Mouse (Mus musculus) thymus, postnatal 4 days (tissue): ENCODE measurements around the gene Gm10778.

Experiments used
- DNase-seq: peaks from one replicate; pipeline ENCODE4 v3.0.0; 2021

Gm10778 gene

DNA sequence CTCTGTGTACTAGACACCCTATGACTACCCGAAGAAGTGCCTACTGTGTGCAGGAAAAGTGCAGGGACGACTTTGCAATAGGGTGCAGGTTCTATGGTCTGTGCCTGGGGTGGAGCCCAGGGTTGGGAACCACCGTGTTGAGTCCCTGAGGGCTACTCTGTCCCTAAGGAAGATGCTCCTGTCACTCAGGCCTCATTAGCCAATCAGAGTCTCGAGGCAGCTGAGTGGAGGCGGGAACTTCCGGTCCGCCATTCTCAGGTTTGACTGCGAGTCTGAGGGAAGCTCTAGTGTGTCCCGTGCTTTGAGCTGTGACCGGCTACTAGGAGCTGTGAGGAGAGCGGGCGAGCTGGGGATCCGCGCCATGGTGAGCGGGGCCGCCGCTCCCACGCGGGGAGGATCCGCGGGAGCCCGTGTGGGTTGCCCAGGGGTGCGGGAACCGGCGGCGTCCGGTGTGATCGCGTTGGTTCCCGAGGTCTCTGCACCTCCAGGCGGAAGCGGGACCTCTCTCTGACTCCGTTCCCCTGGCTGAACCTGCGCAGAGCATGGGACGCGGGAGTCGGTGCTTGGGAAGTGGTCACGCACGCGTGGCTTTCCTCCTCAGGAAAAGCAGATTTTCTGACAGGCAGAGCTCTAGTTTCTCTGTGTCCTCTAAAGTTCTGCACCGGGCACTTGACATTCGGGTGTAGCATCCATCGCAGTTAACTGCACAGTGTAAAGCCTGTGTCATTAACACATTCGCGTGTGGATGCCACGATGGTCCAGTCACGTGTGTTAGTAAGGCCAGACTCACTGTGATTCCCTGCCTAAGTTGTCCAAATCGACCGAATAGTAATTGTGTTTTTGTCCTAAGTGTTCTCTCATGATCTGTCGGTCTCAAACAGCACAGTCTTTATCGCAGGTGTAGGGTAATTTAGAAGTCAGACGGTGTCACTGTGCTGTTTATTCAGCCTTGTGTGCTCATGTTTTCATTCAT lies at the start of gene Gm10778:
Gene Gm10778 (plus strand): TSS at position 257 of the 973 bp plus-strand sequence.
- DNase-seq: peak; percentile 87

DNA sequence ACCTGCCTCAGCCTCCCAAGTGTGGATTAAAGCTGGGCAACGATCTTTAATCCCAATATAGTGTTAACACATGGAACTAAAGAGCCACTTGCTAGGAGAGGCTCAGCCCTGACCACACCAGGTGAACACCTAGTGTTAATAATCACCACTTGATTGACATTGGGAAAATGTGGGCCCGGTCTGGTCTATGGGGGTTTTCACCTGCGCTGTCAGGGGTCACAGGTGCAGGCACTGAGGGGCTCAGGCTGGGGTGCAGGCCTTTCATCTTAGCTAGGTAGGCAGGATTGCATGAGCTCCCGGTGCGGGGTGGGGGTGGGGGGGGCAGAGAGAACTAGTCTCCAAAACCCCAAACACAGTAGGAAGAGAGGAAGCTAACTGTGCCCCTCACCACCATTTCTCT lies 49.2 kb upstream of the Gm10778 start:
- DNase-seq: no peak

DNA sequence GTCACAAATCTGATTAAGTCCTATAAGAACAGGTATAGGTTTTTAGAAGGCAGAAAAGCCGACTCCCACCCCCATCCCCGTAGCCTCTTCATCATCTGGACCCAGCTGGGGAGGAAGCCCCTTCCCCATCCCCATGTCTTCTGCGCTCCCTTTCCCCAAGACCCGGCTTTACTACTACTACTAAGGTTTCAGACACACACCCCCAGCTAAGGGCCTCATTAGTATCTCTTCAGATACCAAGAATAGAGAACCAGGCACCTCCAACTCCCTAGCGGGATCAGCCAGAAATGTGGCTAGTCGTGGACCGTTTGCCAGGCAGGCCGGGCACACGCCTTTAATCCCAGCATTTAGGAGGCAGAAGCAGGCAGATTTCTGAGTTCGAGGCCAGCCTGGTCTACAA lies 48.8 kb upstream of the Gm10778 start:
- DNase-seq: no peak

DNA sequence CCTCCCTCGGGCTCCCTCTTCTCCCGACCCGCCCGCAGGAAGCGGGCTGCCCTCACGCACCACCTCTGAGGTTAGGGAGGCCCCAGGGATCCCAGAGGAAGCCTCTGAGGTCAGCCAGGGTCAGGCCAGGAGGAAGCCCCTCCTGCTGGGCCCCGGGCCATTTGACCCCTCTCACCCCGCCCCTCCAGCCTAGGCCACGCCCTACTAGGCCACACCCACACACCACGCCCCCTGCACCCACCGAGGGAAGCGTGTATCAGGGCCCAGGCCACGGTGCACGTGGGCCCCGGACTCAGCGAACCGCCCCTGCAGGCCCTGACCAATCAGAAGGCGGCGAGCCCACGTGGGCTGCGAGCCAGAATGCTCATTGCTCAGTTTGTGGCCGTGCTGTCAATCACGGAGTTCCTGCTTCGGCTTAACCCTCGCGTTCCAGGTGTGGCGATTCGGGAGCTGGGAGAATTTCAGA lies 48.1 kb upstream of the Gm10778 start, which contains the start of gene Tle6:
Gene Tle6 (minus strand): TSS at position 336 of the 466 bp plus-strand sequence.
- DNase-seq: peak; percentile 96

DNA sequence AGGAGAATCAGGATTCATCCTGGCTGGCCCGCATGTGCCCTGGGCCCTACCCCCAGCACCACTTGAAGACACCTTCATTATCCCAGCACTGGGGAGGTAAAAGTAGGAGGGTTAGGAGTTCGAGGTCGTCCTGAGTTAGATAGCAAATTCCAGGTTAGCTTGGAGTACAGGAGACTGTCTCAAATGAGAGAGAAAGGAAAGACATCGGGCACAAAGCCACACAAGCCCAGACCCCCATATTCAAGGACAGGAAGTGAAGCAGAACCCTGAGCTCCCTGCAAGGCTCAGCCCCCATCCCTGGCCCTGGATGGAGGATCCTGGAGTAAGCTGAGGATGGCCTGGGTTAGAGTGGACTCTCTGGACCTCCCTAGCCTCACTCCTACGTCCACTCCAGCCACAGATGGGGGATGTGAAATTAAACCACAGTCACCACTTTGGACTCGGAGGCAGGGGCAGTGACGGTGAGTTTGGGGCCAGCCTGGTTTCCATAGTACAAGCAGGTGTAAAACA lies 47.4 kb upstream of the Gm10778 start:
- no peak for DNase-seq

DNA sequence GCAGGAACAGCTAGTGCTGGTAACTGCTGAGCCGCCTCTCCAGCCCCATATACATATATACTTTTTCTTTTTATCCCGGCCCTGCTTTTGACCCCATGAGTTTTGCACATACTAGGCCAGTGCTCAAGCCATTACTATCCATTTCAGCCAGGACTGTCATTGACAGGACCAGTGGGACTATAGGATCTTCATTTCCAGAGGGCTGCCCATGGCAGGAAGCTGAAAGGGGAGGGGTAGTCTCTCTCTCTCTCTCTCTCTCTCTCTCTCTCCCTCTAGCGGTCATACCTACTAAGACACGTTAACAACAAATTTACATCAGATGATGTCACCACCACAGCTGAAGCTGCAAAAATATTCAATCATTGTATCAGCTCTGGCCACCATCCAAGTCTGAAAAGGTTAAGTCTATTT lies 46.1 kb upstream of the Gm10778 start:
- DNase-seq: peak; percentile 51

DNA sequence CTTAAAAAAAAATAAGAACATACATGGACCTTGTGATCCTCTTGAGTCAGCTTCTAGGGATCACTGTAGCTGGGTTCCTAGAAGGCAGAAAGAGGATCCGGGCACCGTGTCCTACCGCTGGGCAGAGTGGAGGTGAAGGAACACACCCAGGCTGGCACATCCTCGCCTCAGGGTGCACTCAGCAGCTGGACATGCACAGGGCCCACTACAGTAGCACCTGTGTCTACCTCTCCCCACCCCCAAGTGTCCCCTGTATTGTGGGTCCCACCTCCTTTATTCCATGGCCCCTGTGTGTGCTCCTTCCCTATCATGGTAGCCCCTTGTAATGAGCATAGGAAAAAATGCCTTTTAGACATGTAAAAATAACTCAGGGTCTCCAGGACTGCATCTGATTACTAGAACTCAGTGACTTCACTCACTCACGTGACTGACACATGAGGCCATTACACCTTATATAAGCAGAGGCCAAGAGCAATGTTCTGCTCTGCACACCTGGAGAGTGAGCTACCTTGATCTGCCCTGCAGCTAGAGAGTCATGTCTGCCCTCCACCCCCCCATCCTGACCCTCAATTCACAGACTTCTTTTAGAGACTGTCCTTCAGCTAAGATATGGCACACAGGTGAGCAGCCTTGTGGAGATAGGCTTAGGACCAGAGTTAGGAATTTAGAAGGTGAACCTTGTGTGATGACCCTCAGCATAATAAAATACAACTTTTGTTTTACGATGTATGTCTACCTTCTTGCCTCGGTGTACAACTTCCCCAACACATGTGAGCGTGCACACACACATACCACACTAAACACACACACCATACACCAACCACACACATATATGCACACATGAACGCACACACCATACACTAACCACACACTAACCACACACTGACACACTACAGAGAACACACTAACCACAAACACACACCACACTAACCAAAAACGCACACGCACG lies 44.6 kb upstream of the Gm10778 start:
- DNase-seq: no peak

DNA sequence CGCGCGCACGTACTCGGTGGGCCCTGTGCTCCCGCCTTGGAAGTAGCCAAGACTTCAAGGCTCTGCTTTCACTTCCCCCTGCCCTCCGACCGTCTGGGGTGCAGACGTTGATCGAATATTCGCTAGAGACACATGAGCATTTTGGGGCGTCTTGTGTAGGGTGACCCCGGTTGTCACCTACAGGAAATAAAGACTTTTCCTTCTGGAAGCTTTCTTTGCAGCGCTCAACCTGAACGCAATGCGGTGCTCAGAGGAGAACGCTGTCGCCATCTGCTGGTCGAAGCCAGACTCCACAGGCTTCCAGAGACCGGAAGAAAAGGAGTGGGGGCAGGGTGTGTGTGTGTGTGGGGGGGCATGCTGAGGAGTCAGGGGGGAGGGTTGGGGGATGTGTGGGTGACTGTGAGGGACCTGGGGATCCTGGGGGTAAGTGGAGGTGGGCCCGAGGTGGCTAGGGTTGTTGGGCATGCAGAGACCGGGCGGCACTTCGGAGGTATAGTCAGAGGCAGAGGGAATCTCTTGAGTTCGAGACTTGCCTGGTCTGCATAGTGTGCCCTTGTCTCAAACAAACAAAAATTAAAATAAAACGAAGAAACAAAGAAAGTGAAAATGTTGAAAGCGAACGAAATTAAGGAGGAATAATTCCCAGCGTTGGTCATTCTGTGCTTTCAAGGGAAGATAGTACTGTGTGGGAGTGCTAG lies 43.7 kb upstream of the Gm10778 start:
- DNase-seq: peak; percentile 94

DNA sequence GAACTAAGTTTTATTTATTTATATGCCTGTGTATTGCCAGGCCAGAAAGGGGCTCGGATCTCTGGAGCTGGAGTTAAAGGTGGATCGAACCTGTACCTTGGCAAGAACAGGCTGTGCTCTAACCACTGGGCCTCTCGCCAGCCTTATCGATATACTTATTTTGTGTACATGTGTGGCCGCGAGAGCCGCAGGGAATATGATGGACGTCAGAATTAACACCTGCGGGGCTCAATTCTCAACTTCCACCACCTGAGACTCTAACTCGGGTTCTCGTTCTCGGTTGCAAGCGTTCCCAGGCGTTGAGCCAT lies 43.2 kb upstream of the Gm10778 start:
- DNase-seq: no peak

DNA sequence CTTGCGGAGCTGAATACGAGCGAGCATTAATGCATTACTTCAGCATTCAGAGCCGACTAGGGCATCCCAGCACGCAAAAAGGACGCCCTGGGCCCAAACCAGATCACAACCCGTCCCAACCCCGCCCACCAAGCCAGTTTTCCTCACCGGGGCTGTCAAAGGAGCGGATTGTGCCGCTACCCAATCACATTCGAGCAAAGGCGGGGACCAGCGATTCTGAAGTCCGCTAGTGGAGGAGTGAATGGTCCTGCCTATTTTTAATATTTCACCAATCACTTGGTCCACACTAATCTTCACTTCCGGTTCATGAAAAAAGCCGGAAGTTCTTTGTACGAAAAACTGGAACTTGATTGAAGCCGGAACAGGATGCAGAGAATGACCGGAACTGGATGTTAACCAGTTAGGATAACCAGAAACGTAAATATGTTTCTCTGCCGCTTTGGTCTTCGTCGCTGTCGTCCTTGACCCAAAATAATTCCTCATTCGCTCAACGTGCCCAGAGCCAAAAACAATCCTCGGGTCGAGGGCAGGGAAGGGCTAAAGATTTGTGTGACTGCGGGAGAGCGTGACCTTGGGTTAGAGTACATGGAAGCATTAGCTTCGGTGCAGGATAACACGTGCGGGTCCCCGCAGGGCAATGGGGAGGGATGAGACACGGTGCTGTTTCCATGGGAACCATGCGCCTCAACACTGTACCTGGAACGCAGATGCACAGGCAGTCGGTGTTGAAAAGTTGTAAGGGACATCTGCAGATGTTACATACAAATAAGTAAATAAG lies 42.7 kb upstream of the Gm10778 start, which contains the start of gene BC025920:
Gene BC025920 (plus strand): TSS at position 297 of the 778 bp plus-strand sequence.
- DNase-seq: peak; percentile 81

DNA sequence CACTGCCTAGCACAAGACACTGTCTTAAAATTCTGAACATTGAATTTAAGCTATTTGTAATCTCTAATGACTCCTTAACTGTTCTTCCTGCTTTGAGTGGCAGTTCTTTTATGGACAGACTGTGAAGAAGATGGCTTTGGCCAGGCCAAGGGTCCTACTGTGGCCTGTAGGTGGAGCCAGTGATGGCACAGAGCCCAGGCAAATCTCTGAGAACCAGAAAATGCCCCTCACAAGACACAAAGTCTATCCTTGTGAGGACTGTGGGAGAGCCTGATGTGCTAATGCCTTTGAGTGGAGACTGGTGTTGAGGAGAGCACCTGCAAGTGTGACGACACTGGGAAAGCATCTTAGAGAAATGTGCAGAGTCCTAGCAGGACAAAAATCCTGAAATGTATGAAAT lies 40.6 kb upstream of the Gm10778 start:
- no peak for DNase-seq

DNA sequence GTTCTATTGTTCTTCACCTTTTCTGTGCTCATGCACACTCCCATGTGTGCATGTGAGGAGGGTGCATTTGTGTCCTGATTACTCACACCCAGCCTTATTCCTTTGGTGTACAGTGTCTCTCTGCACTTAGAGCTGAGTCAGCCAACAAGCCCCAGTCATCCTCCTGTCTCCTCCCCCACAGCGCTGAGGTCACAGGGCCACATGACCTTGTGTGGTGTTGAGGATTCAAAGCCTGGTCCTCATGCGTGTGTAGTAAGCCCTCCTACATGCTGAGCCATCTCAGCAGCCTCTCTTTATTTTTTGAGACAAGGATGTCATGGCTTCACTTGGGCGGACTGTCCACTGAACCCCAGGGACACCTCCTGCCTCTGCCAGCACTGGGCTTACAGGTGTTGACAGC lies 36.1 kb upstream of the Gm10778 start:
- no peak for DNase-seq

DNA sequence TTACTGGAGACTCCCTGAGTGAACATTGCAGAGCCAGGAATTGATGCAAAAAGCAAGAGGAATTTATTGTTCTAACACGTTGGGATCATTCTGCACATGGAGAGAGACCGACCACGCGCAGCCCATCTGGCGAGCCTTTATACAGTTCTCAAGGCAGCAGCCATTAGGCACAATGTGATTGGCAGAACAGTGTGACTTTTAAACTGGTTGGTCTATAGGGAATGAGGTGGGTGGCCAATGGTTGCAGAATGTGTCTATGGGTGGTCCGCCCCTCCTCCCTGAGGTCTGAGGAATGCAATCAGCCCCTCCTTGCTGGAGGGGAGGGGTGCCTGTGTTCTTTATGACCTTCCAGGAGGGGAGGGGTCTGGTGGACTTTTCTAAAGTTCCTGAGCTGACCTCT lies 33.4 kb upstream of the Gm10778 start:
- no peak for DNase-seq

DNA sequence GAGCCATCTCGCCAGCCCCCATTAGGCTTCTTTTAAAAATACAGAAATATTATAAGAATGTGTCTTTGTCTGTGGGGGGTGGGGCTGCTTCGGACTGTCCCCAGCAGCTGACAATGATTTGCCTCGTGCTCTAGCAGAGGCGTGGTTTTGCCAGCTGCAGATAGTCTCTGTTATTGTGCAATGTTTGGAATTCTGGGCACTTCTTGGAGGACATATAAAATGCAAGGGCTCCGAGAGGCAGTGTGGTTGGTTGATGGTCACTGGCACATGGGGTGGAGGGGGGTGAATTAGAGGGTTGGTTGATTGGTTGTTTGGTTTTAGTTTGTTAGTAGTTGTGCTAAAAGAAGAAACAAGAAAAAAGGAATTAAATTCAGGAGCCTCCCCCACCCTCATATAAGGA lies 28.9 kb upstream of the Gm10778 start:
- DNase-seq: no peak

DNA sequence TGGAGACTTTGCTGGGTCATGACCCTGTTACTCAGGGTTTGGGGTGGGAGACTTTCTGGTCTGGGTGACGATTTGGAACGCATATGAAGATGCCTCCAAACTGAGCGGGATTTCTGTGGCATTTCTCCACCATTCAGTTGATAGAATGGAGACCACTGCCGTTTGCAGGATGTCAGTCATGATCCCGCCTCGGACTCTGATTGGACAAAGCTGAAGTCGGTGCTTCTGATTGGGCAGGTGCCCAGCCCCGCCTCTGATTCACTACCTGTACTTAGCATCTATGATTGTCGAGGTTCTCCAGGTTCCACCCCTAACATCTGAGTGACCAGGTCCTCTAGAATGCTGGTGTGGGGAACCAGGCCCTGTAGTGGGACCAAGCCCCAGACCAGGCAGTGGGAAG lies 28.1 kb upstream of the Gm10778 start:
- no peak for DNase-seq

DNA sequence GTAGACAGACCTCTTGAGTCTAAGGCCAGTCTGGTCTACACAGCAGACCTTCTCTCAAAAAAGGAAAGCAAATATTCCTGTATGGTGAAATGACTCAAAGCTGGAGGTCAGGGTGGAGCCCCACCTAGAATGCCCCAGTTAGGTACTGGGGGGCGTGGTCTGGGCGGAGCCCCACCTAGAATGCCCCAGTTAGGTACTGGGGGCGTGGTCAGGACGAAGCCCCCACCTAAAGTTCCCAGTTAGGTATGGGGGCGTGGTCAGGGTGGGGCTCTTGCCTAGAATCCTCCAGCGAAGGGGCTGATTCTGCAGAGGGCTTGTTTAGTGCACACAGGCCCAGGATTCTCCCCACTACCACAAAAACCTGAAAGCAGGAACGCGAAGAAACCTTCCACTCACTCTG lies 25.4 kb upstream of the Gm10778 start:
- no peak for DNase-seq

DNA sequence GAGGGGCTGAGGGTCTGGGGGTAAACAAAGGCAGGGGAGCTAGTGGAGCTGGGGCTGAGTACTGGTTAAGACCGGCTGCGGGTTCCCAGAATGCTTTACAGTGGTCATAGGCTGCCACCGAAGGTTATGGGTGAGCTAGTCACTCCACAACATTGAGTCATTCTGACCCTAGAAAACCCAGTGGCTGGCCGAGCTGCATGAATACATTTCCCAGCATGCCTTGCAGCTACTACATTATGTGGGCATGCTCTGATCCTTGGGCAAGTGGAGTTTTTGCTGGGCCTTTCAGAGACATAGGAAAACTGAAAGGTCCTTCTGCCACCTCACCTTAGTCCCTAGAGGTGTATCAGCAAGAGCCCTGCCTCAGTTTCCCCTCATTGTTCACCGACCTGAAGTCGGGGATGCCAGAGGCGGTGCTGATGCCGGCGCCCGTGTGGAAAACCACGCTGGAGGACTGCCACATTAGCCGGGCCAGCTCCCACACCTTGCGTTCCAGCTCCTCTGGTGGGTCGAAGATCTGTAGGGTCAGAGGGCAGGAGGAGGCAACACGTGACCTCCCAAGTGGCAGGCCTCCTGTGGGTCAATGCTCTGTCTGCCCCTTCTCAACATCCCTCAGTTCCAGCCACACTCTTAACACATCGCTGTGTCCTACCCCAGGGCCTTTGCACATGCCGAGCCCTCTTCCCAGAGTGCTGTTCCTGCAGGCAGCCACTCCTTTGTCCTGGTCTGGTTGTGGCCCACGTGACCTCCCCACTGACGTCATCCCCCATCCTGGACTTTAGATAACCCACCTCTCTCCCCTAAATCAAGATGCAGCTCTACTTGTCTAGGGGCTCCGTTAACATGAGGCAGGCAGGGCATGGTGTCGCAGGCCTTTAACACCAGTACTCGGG lies 22.5 kb upstream of the Gm10778 start:
- peak; percentile 32 for DNase-seq

DNA sequence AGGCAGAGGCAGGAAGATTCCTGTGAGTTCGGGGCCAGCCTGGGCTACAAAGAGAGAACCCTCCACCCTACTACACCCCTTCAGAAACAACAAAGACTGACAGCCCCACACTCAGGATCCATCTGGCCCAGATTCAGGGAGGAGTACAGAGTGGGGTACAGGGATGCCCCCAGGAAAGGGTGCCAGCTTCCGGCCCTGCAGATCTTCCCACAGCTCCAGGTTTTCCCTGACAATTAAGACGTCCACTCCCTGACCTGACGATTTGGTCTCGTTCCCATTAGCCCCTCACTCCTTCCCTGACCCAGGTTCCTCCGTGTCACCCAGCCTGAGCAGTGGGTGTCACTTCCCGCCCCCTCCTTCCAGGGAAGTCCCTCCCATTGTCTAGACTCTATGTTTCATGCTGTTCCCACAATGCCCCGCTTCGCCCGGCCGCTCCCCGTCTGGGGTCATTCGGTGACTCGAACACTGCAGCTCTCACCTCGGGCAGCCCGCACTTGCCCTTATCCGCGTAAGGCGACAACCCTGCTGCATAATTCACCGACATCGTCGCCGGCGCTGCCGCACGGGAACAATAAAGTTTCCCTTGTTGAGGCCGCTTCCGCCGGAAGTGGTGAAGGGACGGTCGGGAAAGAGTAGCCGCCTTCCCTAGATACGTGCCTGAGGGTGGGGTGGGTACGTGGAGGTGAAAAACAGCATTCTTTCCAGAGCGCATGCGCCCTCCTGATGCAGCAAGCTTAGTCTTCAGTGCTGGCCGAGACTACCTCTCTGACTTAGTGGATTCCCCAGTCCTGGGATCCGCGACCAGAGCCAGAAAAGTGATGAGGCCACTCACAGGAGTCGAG lies 21.6 kb upstream of the Gm10778 start, which contains the start of gene Sirt6:
Gene Sirt6 (minus strand): TSS at position 804 of the 842 bp plus-strand sequence.
- DNase-seq: peak; percentile 93

DNA sequence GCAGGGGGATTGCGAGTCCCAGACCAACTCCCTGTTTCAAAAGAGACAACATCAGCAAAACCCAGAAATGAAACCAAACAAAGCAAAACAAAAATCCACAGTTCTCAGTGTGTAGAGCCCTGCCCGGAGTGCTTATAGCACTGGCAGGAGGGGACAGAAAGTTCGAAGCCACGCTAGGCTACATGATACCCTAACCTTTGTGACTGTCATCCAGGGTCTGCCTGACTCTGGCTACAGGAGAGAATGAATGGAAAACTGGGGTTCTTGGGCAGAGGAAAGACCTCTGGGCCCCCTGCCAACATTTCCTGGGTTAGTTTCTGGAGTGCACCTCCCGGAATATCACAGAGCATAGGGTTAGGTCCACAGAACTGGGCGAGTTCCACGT lies 21.0 kb upstream of the Gm10778 start:
- DNase-seq: no peak

DNA sequence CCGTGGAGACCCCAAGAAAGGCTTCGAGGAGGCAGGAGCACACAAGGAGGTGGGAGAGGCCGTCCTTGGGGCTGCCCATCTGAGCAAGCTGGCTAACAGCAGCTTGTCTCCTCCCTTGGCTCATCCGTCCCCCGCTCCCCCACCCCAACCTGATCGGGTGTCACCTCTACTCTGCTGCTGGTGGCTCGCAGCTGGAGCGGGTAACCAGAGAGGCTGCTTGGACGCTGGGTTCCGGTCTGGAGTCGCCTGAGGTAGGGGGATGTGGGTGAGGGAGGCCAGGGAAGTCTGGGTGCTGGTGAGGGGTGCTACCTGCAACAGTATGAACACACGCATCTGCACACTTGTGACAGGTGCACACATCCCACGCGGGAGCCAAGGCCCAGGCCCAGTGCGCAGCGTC lies 20.5 kb upstream of the Gm10778 start, which contains the start of gene Ankrd24:
Gene Ankrd24 (plus strand): TSS at position 151 of the 400 bp plus-strand sequence.
- DNase-seq: peak; percentile 33
